Mouse (Mus musculus): ENCODE results near the gene Cox4i2.

Cox4i2 gene

DNA sequence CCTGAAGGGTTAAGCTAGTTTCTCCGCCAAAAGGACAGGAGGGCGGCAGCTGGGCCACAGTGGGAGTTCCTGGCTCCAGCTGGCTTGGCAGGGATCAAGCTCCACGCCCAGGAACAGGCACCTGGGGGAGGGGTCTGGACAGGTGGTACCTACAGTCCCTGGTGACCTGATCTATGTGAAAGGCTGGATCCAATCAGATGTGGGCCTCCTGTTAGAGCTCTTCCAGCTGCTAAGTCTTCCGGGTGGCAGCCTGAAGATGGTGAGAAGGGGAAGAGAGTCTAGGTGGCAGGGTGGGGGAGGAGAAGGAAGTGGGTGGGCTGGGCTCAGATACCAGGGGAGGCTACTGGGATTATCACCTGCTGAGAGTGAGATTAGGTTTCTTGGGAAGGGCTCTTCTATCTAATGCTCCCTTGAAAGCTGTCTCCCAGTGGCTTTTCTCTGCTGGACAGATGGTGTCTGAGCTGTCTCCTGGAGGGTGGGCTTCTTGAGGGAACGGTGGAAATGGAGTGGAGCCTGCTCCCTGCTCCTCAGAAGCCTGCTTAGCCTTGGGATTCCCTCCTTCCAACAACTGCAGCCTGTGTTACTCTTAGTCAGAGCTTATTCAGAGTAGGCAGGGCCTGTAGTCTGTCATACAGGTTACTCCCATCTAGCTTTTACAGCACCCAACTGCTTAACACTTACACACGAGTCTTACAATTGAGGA is 50.6 kb downstream of the Cox4i2 start:
- peak; percentile 76 for DNase-seq

DNA sequence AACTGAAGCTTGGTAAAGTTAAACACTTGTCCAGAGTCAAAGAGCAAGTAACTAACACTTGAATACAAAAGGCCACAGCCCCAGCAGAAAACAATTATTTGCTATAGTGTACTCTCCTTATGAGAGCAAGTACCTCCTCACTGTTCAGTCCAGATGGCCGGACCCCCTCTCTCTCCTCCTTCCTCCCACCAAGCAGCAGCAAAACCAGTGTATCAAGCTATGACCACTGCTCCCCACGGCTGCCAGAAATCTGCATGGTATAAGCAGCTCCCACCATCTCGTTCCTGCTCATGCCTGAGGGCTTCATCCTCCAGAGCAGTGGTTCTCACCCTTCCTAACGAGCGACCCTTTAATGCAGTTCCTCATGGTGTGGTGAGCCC is 51.1 kb downstream of the Cox4i2 start:
- DNase-seq: no peak

DNA sequence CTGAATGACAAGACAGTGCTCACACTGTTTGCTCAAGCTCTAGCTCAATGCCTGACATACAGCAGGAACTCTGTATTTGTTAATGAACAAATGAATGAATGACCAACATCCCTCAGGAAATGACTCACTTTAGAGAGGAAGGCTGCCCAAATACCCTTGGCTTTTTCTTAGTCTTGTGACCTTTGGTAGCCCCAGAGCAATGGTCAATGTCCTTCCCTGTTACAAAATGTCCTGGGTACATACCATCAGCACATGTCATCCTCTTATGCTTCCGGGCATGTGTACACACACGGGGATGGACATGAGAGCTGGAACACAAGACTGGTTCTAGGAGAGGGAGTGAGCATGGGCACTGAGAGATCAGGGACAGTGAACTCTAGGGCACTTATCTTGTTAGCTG is 52.1 kb downstream of the Cox4i2 start:
- peak; percentile 91 for DNase-seq

DNA sequence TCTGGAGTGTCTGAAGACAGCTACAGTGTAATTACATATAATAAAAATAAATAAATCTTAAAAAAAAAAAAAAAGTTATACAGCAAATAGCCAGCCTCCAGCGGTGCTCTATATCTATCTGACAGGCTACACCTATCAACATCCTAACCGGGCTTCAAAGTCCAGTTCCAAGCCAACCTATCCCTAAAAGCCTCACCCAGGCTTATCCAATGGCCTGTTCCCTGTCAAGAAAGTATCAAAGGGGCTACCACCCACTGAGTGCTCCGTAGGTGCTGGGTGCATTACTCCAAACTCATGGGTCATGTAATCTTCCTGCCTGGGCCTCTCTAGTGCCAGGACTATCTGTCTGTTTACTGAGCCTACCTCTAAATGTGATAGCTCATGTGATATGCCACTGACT is 54.2 kb downstream of the Cox4i2 start:
- no peak for DNase-seq

DNA sequence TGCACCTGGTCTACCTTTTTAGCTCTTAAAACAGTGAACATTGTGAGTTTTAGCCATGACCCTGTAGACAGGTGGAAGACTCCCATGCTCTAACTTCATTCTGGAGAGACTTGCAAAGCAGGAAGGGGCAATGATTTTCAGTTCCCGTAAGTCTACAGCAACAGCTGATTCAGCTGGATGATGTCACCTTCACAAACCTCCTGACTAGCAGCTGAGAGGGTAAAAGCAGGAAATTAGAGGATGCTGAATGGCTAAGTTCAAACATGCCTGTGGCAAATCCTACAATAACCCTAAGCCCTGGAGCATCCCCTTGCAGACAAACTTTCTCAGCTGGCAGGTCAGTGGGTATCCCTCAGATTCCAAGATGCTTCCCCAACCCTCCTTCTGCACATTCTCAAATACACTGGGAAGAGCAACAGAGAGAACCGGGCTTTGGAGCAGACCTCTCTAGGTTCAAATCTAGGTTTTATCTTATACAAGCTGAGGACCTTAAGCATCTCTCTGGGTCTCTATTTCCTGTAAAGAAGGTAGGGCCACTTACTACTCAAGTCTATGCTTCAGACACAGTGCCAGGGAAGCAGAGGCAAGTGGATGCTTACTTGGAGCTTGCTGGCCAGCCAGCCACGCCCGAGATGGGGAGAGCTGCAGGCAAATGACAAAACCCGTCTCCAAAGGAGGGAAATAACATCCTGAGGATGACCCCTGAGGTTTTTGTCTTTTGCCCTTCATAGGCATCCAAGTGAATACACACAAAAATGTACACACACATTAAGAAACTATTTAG is 56.4 kb downstream of the Cox4i2 start:
- DNase-seq: no peak

DNA sequence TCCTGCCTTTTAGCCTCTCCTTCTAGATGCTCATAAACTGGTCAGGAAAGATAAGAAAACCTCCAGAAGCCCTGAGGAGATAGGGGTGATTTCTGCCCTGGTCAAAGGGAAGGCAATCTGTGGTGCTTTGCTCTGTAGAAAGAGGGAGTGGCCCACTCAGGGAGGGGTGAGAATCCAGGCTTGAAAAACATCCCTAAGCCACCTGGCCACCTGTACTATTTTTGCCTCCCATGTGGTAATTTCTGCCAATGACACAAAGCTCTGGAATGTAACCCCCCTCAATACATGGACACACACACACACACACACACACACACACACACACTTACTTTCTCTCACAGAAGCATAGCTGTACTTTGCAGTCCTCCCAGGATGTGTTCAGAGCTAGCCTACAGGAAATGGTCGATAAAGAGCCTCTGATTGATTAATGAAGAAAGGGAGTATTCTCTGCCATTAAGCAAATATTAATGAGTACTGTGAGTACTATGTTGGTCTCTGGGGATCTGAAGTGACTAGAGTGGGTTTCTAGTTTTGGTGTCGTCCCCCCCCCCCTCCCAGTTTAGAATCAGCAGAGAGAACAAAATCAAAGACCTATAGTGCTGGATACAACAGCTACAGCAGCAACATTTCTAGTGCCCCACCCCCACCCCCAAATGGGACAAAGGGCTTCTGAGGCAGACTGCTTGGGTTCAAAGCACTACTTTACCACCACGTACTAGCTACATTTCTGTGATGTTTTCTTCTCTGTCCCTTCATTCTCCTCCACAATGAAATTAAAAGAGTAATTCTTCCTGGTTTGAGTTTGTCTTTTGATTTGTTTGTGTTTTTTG is 57.6 kb downstream of the Cox4i2 start:
- DNase-seq: no peak

DNA sequence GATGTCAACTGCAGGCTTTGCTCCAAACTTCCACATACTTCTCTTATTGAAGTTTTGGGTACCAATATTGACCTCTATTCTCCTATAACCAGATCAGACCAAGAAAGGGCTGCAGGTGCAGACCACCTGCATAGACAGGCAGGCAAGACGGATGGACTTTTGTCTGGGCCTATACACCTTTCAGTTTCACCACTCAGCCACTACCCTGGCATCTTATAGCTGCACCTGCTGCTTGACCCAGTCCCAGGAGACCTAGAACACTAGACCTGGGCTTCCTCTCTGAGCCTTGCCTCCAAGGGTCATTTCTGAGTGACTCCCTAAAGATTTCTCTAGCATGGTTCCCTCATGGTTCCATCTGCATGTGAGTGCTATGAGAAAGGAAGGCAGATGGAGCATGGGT is 59.3 kb downstream of the Cox4i2 start:
- DNase-seq: no peak

DNA sequence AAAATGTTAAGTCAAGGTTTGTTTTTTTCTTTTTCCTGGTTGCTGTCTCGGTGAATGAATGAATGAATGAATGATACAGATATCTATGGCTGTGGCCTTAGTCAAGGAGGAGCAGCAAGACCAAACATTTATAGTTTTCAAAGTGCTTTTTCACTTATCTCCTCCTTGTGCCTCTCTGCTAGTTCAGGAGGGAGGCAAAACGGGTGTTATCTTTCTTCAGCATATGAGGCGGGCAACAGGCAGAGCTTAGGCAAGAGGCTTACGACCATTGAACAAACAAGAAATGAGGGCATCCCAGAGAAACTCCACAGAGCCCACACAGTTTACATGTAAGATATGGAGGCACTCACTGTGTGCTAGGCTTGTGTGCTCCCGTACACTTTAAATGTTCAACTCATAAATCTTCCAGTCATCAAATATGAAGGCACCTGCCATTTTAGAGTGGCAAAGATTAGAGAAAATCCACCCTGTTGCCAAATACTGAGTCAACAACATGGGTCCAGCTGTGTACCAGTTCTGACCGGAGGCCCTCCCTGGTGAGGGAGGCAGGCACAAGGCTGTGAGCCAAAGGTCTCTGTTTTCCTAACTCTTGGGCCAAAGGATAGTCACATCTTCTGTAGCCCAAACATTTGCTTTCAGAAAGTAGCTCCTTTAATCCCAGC is 60.4 kb downstream of the Cox4i2 start:
- DNase-seq: peak; percentile 89

Measured in kidney, adult 9 months (tissue).